Mouse (Mus musculus) megakaryocyte, embryonic 14.5 days (primary cell): ENCODE measurements around the gene Dhx9. TPM values are rescaled to one million over a fixed set of nuclear protein-coding genes. Genes with fewer than 3 reads are reported as not detected.
A peak's percentile ranks its signal among the peaks of the same experiment; 100 is the strongest.
"Not testable (repeated sequence)": the region's sequence is repeated elsewhere in the genome, so short reads cannot be mapped to it uniquely, and the experiment has no call there.

ENCODE experiments used
- H3K27me3 ChIP-seq: replicated peaks from 2 replicates; pipeline ENCODE3; 2012; ENCODE audit warnings: inconsistent platforms
- H3K36me3 ChIP-seq: replicated peaks from 2 replicates; pipeline ENCODE3; 2012; ENCODE audit warnings: low read length, inconsistent platforms, mixed read lengths
- H3K4me1 ChIP-seq: 2 replicates; pipeline ENCODE4 v1.6.1; 2012; ENCODE audit warnings: inconsistent platforms
- H3K4me3 ChIP-seq: replicated peaks from 2 replicates; pipeline ENCODE3; 2012; ENCODE audit warnings: moderate library complexity, mild to moderate bottlenecking, inconsistent platforms
- H3K9me3 ChIP-seq: 2 replicates; pipeline ENCODE4 v1.6.1; 2012; ENCODE audit warnings: inconsistent platforms
- FLI1 ChIP-seq: IDR thresholded peaks from 2 replicates; pipeline ENCODE4 v1.6.1; 2012; ENCODE audit warnings: low read length, inconsistent platforms, mixed read lengths
- GATA1 ChIP-seq: IDR thresholded peaks from 3 replicates; pipeline ENCODE4 v1.6.1; 2012; ENCODE audit warnings: mixed read lengths, low read length, inconsistent platforms, borderline replicate concordance
- polyA plus RNA-seq: library from polyadenylated mRNA; stranded (reverse); fragments of >175 nt; gene quantifications from 2 replicates; pipeline ENCODE4 v1.2.3, GENCODE M21; 2012; ENCODE audit warnings: low replicate concordance; ENCODE audit not compliant: insufficient read depth

Dhx9 gene
- polyA plus RNA-seq, 1 experiment, result 13.1 TPM

DNA sequence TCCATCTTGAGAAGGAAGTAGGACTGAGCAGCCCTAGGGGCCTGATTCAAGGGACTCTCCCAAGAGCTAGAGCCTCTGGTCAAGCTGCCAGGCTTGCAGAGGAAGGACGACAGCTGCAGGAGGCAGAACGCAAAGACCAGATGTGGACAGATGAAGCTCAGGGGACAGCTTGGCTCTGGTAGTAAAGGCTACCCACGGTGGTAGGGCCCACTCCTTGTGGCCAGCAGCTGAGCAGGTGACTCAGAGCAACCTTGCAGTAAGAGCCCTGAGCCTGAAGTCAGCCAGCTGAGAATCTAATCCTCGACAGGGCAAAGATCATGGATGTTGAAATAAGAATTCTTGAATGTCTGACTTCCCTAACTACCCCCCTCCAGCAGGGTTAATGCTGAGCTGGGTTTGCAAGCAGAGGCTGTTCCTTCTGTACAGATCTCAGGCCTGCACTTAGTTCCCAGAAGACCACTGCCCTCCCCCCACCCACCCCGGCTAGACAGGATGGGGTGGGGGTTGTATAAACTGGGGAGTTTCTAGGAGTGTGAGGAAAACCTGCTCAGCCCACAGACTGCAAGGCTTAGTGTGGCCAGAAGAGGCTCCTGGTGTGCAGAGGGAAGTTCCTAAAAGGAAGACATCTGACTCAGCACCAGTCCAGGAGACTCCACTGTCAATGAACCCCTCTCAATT is 14.3 kb upstream of the Dhx9 start:
- H3K9me3 ChIP-seq, result no peaks in the 10 kb centered on the region
- H3K36me3 ChIP-seq, result peaks cover 3% of the 10 kb centered on the region
- no peaks in the 10 kb centered on the region for H3K27me3 ChIP-seq
- peak overlapping the region; percentile 51 for H3K4me3 ChIP-seq
- TF ChIP-seq FLI1 (no peak), GATA1 (no peak)
- H3K4me1 ChIP-seq, result peaks cover 8% of the 10 kb centered on the region

DNA sequence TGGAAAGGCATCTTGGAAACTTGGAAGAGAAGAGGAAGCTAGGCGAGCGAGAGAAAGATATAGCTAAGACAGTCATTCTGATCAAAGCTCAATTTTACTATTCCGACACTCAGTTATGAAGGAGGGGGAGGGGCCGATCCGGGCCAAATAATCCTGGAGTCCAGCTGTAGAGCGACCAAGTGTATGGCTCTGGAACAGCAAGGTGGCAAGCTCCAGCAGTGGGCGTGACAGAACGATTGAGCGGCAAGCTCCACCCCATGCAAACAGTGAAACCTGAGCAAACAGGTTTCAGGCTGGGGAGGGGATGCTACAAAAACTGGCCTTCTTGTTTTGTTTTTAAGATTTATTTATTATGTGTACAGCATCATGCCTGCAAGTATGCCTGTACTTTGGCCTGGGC is 12.6 kb upstream of the Dhx9 start:
- Histone ChIP-seq H3K36me3 (peaks cover 3% of the 10 kb centered on the region), H3K27me3 (no peaks in the 10 kb centered on the region), H3K9me3 (no peaks in the 10 kb centered on the region), H3K4me1 (peaks cover 8% of the 10 kb centered on the region), H3K4me3 (no peak overlapping the region)
- no peak for TF ChIP-seq FLI1
- TF ChIP-seq GATA1, result no peak

DNA sequence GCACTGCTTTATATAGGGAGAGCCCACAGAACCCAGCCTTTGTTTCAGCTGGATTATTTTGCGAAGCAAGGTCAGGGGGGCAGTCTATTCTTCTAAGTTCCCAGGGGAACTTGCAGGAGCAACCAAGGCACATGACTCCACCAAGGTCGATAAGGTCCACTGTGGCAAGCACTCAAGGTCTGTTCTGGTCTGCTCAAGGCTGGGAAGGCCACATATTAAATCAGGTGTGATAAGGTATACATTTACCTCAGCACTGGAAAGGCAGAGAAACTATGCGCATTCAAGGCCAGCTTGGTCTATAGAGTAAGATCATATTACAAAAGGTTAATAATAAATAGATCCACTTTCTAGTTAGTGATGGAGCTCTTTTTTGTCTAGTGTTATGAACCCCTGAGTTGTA is 8.6 kb upstream of the Dhx9 start:
- Histone ChIP-seq H3K36me3 (no peaks in the 10 kb centered on the region), H3K4me1 (peaks cover 19% of the 10 kb centered on the region), H3K4me3 (no peak overlapping the region), H3K9me3 (no peaks in the 10 kb centered on the region), H3K27me3 (no peaks in the 10 kb centered on the region)
- TF ChIP-seq FLI1 (no peak), GATA1 (no peak)

DNA sequence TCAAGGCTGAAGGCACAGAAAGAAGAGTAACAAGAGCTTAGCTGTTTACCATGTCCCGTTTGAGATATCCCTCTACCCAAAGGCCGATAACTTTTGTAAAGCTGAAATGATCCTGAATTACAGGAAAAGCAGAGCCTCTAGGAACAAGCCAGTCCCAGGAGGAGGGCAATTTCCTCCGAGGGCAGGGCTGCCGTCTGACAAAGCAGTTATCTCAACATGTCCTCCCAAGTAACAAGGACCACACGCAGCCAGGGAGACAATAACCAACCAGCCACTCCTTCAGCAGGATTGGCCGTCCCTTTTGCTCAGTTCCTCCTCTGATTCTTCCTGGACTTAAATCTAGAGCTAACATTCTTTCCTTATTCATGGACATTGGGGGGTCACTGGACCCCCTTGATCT is 6.5 kb upstream of the Dhx9 start:
- Histone ChIP-seq H3K4me3 (peak overlapping the region; percentile 38), H3K27me3 (no peaks in the 10 kb centered on the region), H3K4me1 (peaks cover 23% of the 10 kb centered on the region), H3K36me3 (no peaks in the 10 kb centered on the region), H3K9me3 (no peaks in the 10 kb centered on the region)
- TF ChIP-seq FLI1 (no peak), GATA1 (no peak)

DNA sequence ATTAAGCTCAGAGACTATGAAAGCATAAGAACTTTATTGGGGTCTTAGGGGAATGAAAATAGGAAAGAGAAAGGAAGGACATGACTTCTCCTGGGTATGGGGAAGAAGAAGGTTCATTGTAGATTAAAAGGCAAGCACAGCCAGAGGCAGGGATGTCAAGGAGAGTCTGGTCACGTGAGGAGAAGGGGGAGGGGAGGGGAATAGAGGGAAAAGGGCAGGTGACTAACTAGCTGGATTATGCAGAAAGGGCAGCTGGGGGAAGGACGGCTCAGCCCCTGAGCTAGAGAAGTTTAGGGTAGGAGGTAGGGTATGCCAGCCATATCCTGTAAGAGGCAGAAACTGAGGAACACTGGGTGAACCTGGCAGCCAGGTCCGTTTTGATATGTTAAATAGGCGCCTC is 5.9 kb upstream of the Dhx9 start:
- H3K4me1 ChIP-seq, result peaks cover 29% of the 10 kb centered on the region
- H3K36me3 ChIP-seq, result no peaks in the 10 kb centered on the region

DNA sequence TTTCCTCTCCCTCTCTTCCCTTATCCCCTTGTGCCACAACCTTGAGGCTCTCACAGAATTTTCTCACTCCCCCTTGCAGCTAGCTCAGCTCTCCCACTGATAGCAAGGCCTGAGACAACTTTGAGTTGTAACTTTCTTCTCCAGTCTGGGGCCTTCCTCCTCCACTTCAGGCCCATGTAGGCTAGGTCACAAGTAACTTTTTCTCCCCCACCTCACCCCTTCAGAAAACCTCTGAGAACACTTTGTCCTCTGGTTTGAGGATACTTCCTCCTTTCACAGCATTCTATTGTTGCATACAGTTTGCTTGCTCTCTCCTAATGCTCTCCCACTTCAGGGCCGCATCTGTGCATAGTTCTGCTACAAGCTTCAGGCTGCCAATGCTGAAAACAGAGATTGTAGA is 4.4 kb upstream of the Dhx9 start:
- Histone ChIP-seq H3K4me3 (no peak overlapping the region), H3K9me3 (no peaks in the 10 kb centered on the region), H3K4me1 (peaks cover 36% of the 10 kb centered on the region), H3K36me3 (no peaks in the 10 kb centered on the region), H3K27me3 (no peaks in the 10 kb centered on the region)
- TF ChIP-seq GATA1 (no peak), FLI1 (no peak)

More for the DNA sequence above, 5.9 kb upstream of the Dhx9 start:
- Histone ChIP-seq H3K4me3 (peak overlapping the region; percentile 4), H3K9me3 (no peaks in the 10 kb centered on the region), H3K27me3 (no peaks in the 10 kb centered on the region)
- TF ChIP-seq FLI1 (no peak), GATA1 (no peak)

DNA sequence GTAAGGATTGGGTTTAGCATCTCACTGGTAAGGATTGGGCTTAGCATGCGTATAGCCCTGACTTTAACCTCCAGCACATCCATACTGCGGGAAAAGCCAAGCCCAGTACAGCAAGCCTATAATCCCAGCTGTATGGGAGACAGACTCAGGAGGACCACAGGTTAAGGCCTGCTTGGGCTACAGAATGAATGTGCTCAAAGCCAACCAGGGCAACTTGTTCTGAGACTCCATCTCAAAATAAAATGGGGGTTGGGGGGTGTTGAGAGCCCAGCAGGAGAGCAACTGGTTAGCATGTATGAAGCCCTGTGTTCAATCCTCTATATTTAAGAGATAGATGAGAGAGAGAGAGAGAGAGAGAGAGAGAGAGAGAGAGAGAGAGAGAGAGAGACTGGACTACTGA is 3.9 kb upstream of the Dhx9 start:
- no peaks in the 10 kb centered on the region for H3K27me3 ChIP-seq
- no peak for TF ChIP-seq GATA1
- no peak for TF ChIP-seq FLI1
- no peaks in the 10 kb centered on the region for H3K9me3 ChIP-seq
- H3K36me3 ChIP-seq, result no peaks in the 10 kb centered on the region
- H3K4me1 ChIP-seq, result peaks cover 36% of the 10 kb centered on the region
- no peak overlapping the region for H3K4me3 ChIP-seq

DNA sequence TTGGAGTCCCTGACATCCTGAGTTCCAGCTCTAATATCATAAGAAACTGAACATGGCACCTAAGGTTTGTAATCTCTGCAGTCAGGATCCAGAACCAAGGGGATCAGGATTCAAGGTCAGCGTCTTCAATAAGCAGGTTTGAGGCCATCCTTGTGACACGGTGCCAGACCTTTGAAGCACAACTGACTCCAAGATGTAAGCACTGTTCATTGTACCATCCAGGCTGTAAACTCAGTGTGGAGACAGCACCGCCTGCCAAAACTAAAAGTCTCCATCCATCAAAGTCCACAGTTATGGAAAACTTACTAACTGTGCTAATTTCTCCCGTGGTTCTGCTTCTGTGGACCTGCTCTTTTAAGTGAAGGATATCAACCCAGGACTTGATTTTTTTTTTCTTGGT is 2.5 kb upstream of the Dhx9 start:
- peaks cover 44% of the 10 kb centered on the region for H3K4me1 ChIP-seq
- H3K27me3 ChIP-seq, result no peaks in the 10 kb centered on the region
- no peak overlapping the region for H3K4me3 ChIP-seq
- H3K36me3 ChIP-seq, result no peaks in the 10 kb centered on the region
- TF ChIP-seq GATA1, result no peak
- TF ChIP-seq FLI1, result no peak
- H3K9me3 ChIP-seq, result no peaks in the 10 kb centered on the region

DNA sequence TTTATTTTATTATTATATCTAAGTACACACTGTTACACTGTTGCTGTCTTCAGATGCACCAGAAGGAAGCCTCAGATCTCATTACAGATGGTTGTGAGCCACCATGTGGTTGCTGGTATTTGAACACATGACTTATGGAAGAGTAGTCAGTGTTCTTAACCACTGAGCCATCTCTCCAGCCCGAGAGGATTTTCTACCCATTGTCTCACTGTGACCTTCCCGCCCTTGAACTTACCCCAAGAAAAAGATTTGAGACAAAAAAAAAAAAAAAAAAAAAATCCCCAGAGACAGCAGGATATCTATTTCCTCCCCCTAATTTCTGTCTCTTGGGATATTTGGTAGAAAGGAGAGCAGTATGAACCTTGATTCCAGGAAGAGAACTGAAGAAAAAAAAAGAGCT is 2.1 kb upstream of the Dhx9 start:
- TF ChIP-seq GATA1 (no peak), FLI1 (no peak)
- no peaks in the 10 kb centered on the region for H3K9me3 ChIP-seq
- H3K27me3 ChIP-seq, result no peaks in the 10 kb centered on the region
- no peaks in the 10 kb centered on the region for H3K36me3 ChIP-seq
- peaks cover 48% of the 10 kb centered on the region for H3K4me1 ChIP-seq
- H3K4me3 ChIP-seq, result no peak overlapping the region

DNA sequence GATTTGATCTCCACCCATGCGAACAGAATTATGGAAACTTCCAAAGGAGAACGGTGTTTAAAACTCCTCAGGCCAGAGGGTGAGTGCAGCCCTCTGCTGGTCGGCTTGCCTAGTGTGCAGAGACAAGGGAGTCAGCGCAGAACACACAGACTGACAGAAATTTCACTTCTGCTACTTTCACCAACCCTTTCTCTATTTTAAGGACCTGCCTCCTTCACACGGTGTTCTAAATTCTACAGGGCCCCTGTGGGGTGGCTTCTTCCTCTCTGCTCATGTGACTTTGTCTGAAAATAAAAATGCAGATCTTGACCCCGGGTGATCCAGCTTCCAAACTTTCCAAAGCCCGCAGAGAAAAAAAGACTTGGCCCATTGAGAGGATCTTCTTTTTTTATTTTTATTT is 1.7 kb upstream of the Dhx9 start:
- Histone ChIP-seq H3K4me1 (peaks cover 52% of the 10 kb centered on the region), H3K9me3 (no peaks in the 10 kb centered on the region), H3K27me3 (no peaks in the 10 kb centered on the region), H3K4me3 (no peak overlapping the region), H3K36me3 (no peaks in the 10 kb centered on the region)
- TF ChIP-seq GATA1 (no peak), FLI1 (no peak)

DNA sequence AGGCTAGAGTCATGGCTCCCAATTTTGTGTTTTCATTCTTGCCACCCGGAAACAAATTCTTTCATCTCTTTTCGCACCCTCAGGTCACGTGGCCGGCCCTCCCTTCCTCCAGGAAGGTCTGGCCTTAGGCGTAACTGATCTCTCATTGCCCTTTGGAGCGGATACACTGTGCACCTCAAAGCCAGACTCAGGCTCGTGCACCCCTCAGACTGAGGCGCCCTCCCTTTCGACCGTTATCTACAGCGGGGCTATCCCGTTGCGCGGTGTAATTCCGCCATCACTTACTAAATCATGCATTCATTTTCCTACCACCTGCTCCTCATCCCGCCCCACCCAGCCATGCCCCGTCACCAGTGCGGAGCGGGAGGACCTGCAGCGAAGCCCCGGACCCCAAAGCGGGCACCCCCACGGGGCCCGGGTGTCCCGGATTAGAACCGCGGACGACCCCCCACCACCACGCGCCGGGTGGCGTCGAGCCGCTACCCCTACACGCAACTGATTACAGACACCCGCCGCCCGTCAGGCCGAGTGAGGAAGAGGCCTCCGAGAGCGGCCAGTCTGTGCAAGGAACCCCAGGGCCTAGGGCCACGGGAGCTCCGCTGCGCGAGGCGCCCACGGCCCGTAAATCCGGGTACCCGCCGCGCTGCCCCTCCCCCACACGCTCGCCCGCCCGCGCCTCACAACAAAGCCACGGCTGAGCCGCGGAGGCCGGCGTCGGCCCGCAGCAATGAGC is 527 bp downstream of the Dhx9 start:
- no peaks in the 10 kb centered on the region for H3K9me3 ChIP-seq
- H3K36me3 ChIP-seq, result peaks cover 17% of the 10 kb centered on the region
- TF ChIP-seq GATA1 (peak; percentile 34; the same call in 1 of the 3 replicates), FLI1 (no peak)
- H3K27me3 ChIP-seq, result no peaks in the 10 kb centered on the region
- peaks cover 41% of the 10 kb centered on the region for H3K4me1 ChIP-seq
- H3K4me3 ChIP-seq, result peak overlapping the region; percentile 99

DNA sequence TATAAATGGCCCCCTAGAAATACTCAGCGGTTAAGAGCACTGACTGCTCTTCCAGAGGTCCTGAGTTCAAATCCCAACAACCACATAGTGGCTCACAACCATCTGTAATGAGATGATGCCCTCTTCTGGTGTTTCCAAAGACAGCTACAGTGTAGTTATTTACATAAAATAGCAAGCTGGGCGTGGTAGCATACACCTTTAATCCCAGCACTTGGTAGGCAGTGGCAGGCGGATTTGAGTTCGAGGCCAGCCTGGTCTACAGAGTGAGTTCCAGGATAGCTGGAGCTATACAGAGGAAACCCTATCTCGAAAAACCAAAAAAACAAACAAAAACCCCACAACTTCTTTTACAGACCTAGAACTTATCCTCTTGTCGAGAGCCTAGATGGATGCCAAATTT is 1.3 kb downstream of the Dhx9 start:
- Histone ChIP-seq H3K4me1 (peaks cover 39% of the 10 kb centered on the region), H3K36me3 (peaks cover 25% of the 10 kb centered on the region), H3K4me3 (peak overlapping the region; percentile 99)

More for the DNA sequence above, 1.3 kb downstream of the Dhx9 start:
- H3K9me3 ChIP-seq, H3K27me3 ChIP-seq: not testable (repeated sequence)
